Mouse (Mus musculus): ENCODE data around the gene Mob2. TPM values are rescaled to one million over a fixed set of nuclear protein-coding genes. Genes with fewer than 3 reads are reported as not detected.

Gene Mob2
- total RNA-seq, 2 experiments from 2014 or later, result 40.2 to 43.7 TPM

- DNase-seq, result no peak
- intact Hi-C loops (cut with DNase I), result no loop called here
Observed at GRCm38 (mm10) chr7:141959133-141959532, 101.7 kb downstream of the Mob2 start.

Small RNA genes within 50 kb of the gene (microRNA-seq; reads per million reads assigned to microRNA genes)
- gene Mir3104, result 0 reads per million in 2 experiments

Other genes with a start within 250 kb of the Mob2 start
- not detected for gene Muc5b, start 222.0 kb downstream of the Mob2 start, total RNA-seq (2021)
- gene Tollip, start 142.6 kb downstream of the Mob2 start, total RNA-seq (2021), result 10 to 100 TPM; 26.0 to 31.0 TPM
- gene Brsk2, start 111.3 kb downstream of the Mob2 start, total RNA-seq (2021), result under 1 TPM; 0.10 to 0.37 TPM
- gene Dusp8, start 34.8 kb upstream of the Mob2 start, total RNA-seq (2021), result 10 to 100 TPM; 32.5 to 43.4 TPM
- gene Gm45618, start 59.7 kb upstream of the Mob2 start, total RNA-seq (2021), result not detected
- gene Gm39115, start 75.0 kb upstream of the Mob2 start, total RNA-seq (2021), result not detected
- gene Gm45337, start 83.5 kb upstream of the Mob2 start, total RNA-seq (2021), result not detected
- gene Gm29735, start 96.0 kb upstream of the Mob2 start, total RNA-seq (2021), result not detected
- gene Gm4553, start 104.7 kb upstream of the Mob2 start, total RNA-seq (2021), result not detected
- gene Krtap5-2, start 114.9 kb upstream of the Mob2 start, total RNA-seq (2021), result not detected
- gene Gm10153, start 129.3 kb upstream of the Mob2 start, total RNA-seq (2021), result not detected
- not detected for gene Krtap5-3, start 140.3 kb upstream of the Mob2 start, total RNA-seq (2021)
- not detected for gene Gm7579, start 150.8 kb upstream of the Mob2 start, total RNA-seq (2021)
- not detected for gene Krtap5-5, start 168.9 kb upstream of the Mob2 start, total RNA-seq (2021)
- gene Gm40460, start 180.0 kb upstream of the Mob2 start, total RNA-seq (2021), result not detected
- not detected for gene Gm2431, start 197.3 kb upstream of the Mob2 start, total RNA-seq (2021)
- gene Gm4559, start 213.3 kb upstream of the Mob2 start, total RNA-seq (2021), result not detected
- gene Krtap5-1, start 236.1 kb upstream of the Mob2 start, total RNA-seq (2021), result not detected
- gene Krtap5-4, start 242.5 kb upstream of the Mob2 start, total RNA-seq (2021), result not detected